Mouse (Mus musculus): ENCODE results near the gene Fgfr2. TPM values are rescaled to one million over a fixed set of nuclear protein-coding genes. Genes with fewer than 3 reads are reported as not detected.

The Fgfr2 gene
- polyA plus RNA-seq, 1 experiment from 2014 or later = 92.5 TPM

GRCm38 (mm10) chr7:130233777-130234176, 2889.4 kb downstream of the Fgfr2 start:
- H3K4me1 ChIP-seq (replicated peaks) = peaks cover 49% of the 10 kb centered on the region
- no peaks in the 10 kb centered on the region for H3K27me3 ChIP-seq (ENCODE audit: insufficient read depth, poor library complexity, severe bottlenecking)
- WGBS = 67% methylated on average over 7 of the region's 7 CpGs

GRCm38 (mm10) chr7:130230034-130230433, 2893.1 kb downstream of the Fgfr2 start:
- H3K4me3 ChIP-seq = no peak overlapping the region
- WGBS = 92% methylated on average over 4 of the region's 4 CpGs
- peaks cover 59% of the 10 kb centered on the region for H3K4me1 ChIP-seq (replicated peaks)
- no peak overlapping the region for H3K27ac ChIP-seq
- H3K27me3 ChIP-seq (ENCODE audit: insufficient read depth, poor library complexity, severe bottlenecking) = no peaks in the 10 kb centered on the region
- no peak for DNase-seq (ENCODE audit: low spot score)
- peaks cover 4% of the 10 kb centered on the region; the same call in 1 of the 2 replicates for H3K9me3 ChIP-seq
- peaks cover 56% of the 10 kb centered on the region for H3K36me3 ChIP-seq

More at GRCm38 (mm10) chr7:130233777-130234176, 2889.4 kb downstream of the Fgfr2 start:
- Histone ChIP-seq H3K9me3 (peaks cover 4% of the 10 kb centered on the region; the same call in 1 of the 2 replicates), H3K27ac (no peak overlapping the region), H3K4me3 (no peak overlapping the region), H3K36me3 (peaks cover 48% of the 10 kb centered on the region)
- DNase-seq (ENCODE audit: low spot score) = no peak

- no peaks in the 10 kb centered on the region for H3K9me3 ChIP-seq
- H3K4me3 ChIP-seq = no peak overlapping the region
- H3K4me1 ChIP-seq (replicated peaks) = peaks cover 44% of the 10 kb centered on the region
- peaks cover 39% of the 10 kb centered on the region for H3K36me3 ChIP-seq
- no peak for DNase-seq (ENCODE audit: low spot score)
- H3K27me3 ChIP-seq (ENCODE audit: insufficient read depth, poor library complexity, severe bottlenecking) = no peaks in the 10 kb centered on the region
- no peak overlapping the region for H3K27ac ChIP-seq
- WGBS = 76% methylated on average over 3 of the region's 3 CpGs
Observed at GRCm38 (mm10) chr7:130225227-130225626, 2897.9 kb downstream of the Fgfr2 start.

DNA sequence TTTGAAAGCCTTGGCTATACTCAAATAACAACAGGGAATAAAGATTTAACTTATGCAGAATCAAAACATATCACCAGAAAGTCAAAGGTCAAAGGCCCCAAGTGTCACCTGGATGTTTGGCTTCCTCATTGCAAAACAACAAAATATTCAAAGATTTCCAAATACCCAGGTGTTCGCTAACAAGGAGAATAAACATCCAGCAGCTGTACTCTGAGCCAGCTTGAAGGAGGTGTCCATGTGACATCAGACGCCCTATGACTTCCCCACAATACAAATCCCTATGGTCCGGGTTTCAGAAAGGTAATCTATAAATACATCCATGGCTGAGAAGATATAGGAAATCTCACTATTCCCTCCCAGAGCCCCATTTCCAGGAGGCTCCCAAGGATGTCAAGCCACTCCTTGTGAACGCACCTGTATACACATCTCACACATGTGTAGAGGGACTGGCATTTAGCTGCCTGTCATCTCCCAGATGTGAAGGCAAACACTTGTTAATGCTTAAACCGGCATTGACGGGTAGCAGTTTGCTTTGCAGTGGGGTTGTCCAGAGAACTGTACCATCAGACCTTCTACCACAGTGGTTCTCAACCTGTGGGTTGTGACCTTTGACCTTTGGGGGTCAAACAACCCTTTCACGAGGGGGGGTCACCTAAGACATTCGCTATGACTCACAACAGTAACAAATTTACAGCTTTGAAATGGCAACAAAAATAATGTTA, 2900.4 kb downstream of the Fgfr2 start:
- Histone ChIP-seq H3K27ac (no peak overlapping the region), H3K36me3 (peaks cover 51% of the 10 kb centered on the region), H3K4me3 (no peak overlapping the region), H3K4me1 (replicated peaks) (peaks cover 39% of the 10 kb centered on the region), H3K27me3 (ENCODE audit: insufficient read depth, poor library complexity, severe bottlenecking) (no peaks in the 10 kb centered on the region), H3K9me3 (no peaks in the 10 kb centered on the region)
- WGBS = 83% methylated on average over 8 of the region's 8 CpGs
- no peak for DNase-seq (ENCODE audit: low spot score)

DNA sequence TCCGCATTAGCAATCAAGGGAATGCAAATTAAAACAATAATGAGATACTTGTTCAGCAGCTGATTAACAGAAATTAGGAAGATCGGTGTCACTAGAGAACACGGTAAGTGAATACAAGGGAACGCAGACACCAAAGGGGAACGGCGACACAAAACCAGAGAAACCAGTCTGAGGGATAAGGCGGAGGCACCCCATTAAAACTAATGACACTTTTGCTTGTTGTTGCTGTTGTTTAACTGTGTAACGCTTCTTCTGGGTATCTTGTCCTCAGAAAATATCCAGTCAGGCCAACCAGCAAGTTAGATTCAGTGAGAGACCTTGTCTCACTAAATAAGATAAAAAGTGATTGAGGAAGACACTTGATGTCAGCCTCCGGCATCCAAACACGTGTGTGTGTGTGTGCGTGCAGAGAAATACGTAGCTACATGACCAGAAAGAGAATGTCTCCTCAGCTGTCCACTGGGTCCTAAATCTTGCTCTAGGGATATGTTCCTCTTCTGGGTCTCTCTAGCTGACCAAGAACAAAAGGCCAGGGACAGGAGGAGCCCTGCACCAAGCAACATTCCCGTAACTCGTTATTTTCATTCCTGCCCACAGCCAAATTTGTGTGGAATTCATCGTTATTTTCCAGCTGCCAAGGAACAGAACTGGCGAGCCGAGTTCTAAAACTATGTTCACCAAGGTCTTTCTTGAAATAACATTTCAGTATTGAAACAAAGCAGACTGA, 2901.3 kb downstream of the Fgfr2 start:
- Histone ChIP-seq H3K36me3 (peaks cover 46% of the 10 kb centered on the region), H3K9me3 (no peaks in the 10 kb centered on the region), H3K4me1 (replicated peaks) (peaks cover 31% of the 10 kb centered on the region), H3K4me3 (no peak overlapping the region), H3K27ac (no peak overlapping the region), H3K27me3 (ENCODE audit: insufficient read depth, poor library complexity, severe bottlenecking) (no peaks in the 10 kb centered on the region)
- DNase-seq (ENCODE audit: low spot score) = no peak
- WGBS = 85% methylated on average over 17 of the region's 17 CpGs

GRCm38 (mm10) chr7:130220627-130221026, 2902.5 kb downstream of the Fgfr2 start:
- H3K4me1 ChIP-seq (replicated peaks) = peaks cover 32% of the 10 kb centered on the region
- peaks cover 34% of the 10 kb centered on the region for H3K36me3 ChIP-seq
- DNase-seq (ENCODE audit: low spot score) = no peak
- no peak overlapping the region for H3K27ac ChIP-seq
- 93% methylated on average over 4 of the region's 4 CpGs for WGBS
- no peak overlapping the region for H3K4me3 ChIP-seq
- no peaks in the 10 kb centered on the region for H3K27me3 ChIP-seq (ENCODE audit: insufficient read depth, poor library complexity, severe bottlenecking)
- no peaks in the 10 kb centered on the region for H3K9me3 ChIP-seq

- Histone ChIP-seq H3K36me3 (peaks cover 37% of the 10 kb centered on the region), H3K27ac (no peak overlapping the region), H3K4me3 (no peak overlapping the region), H3K9me3 (no peaks in the 10 kb centered on the region), H3K27me3 (ENCODE audit: insufficient read depth, poor library complexity, severe bottlenecking) (0 out of 2 replicates have a peak, but pooled peaks cover 2% of the 10 kb centered on the region), H3K4me1 (replicated peaks) (peaks cover 35% of the 10 kb centered on the region)
- no peak for DNase-seq (ENCODE audit: low spot score)
- WGBS = 92% methylated on average over 4 of the region's 4 CpGs
Observed at GRCm38 (mm10) chr7:130219844-130220243, 2903.3 kb downstream of the Fgfr2 start.

GRCm38 (mm10) chr7:130216272-130216671, 2906.9 kb downstream of the Fgfr2 start:
- Histone ChIP-seq H3K27ac (no peak overlapping the region), H3K9me3 (no peaks in the 10 kb centered on the region), H3K36me3 (peaks cover 68% of the 10 kb centered on the region), H3K4me1 (replicated peaks) (peaks cover 41% of the 10 kb centered on the region), H3K4me3 (no peak overlapping the region), H3K27me3 (ENCODE audit: insufficient read depth, poor library complexity, severe bottlenecking) (0 out of 2 replicates have a peak, but pooled peaks cover 2% of the 10 kb centered on the region)
- no peak for DNase-seq (ENCODE audit: low spot score)
- WGBS = 46% methylated on average over 4 of the region's 4 CpGs

GRCm38 (mm10) chr7:130215348-130216252, 2907.6 kb downstream of the Fgfr2 start:
- H3K27me3 ChIP-seq (ENCODE audit: insufficient read depth, poor library complexity, severe bottlenecking) = 0 out of 2 replicates have a peak, but pooled peaks cover 2% of the 10 kb centered on the region
- H3K4me1 ChIP-seq (replicated peaks) = peaks cover 42% of the 10 kb centered on the region
- H3K36me3 ChIP-seq = peaks cover 72% of the 10 kb centered on the region
- whole genome bisulfite sequencing = 58% methylated on average over 21 of the region's 21 CpGs
- H3K9me3 ChIP-seq = no peaks in the 10 kb centered on the region
- H3K4me3 ChIP-seq = no peak overlapping the region
- H3K27ac ChIP-seq = peak overlapping the region; percentile 26; the same call in 1 of the 2 replicates
- DNase-seq (ENCODE audit: low spot score) = peak; percentile 46

DNA sequence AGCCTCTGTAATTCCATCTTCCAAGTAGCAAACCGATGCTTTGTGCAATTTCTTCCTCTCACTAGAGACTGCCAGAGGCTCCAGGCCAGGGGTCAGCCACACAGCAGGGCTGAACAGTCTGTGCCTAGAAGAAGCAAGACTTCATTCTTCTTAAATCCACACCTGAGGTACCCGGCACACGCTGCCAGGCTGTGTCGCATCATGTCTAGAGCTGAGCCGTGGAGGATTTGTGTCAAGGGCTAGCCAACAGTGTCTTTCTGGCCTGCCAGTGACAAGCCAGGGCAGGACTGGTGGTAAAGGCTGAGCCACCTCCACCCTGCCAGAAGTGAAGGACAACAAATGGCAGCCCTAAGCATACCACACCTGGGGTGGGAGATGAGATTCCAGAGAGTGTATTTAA, 2910.0 kb downstream of the Fgfr2 start:
- no peaks in the 10 kb centered on the region for H3K9me3 ChIP-seq
- H3K27ac ChIP-seq = no peak overlapping the region
- no peak for DNase-seq (ENCODE audit: low spot score)
- WGBS = 85% methylated on average over 5 of the region's 5 CpGs
- 0 out of 2 replicates have a peak, but pooled peaks cover 2% of the 10 kb centered on the region for H3K27me3 ChIP-seq (ENCODE audit: insufficient read depth, poor library complexity, severe bottlenecking)
- no peak overlapping the region for H3K4me3 ChIP-seq
- peaks cover 71% of the 10 kb centered on the region for H3K36me3 ChIP-seq
- peaks cover 67% of the 10 kb centered on the region for H3K4me1 ChIP-seq (replicated peaks)

DNA sequence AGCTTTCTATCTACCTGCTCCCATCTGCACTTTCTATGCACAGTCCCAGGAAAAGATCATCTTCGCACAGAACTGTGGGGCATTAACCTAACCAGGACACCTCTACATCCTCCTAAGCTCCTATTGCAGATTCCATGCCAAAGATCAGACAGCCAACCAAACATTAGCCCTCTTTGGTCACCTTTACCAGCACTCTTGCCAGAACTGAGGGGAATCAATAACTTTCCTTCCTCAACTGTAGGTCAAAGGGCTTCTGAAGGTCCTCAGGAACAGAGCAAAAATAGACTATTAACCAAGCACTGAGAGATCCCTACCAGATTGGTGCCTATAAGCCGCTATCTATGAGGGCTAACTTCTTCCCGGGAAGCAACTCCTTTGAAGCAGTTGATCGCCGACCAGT, 2911.7 kb downstream of the Fgfr2 start:
- DNase-seq (ENCODE audit: low spot score) = no peak
- Histone ChIP-seq H3K9me3 (no peaks in the 10 kb centered on the region), H3K36me3 (peaks cover 64% of the 10 kb centered on the region), H3K27me3 (ENCODE audit: insufficient read depth, poor library complexity, severe bottlenecking) (0 out of 2 replicates have a peak, but pooled peaks cover 2% of the 10 kb centered on the region), H3K4me1 (replicated peaks) (peaks cover 82% of the 10 kb centered on the region), H3K27ac (no peak overlapping the region), H3K4me3 (no peak overlapping the region)
- WGBS = 72% methylated on average over 5 of the region's 5 CpGs

DNA sequence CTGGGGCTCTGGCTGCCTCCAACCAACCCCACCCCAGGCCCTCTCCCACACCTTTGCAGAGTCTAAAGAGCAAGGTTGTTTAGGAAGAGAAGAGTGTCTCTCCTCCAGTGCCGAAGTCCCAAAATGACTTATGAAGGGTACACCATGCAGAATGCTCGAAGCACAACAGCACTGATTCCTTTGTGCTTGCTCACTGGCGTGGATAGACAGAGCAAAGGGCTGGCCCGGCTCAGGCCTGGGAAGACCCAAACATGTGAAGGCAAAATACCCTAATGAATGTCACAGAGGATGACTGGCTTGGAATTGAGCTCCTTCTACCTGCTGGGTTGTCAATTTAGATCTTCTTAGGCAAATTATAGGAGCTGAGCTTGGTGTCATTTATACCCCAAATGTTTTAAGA, 2914.5 kb downstream of the Fgfr2 start:
- Histone ChIP-seq H3K9me3 (no peaks in the 10 kb centered on the region), H3K4me3 (no peak overlapping the region), H3K27me3 (ENCODE audit: insufficient read depth, poor library complexity, severe bottlenecking) (no peaks in the 10 kb centered on the region), H3K36me3 (peaks cover 63% of the 10 kb centered on the region), H3K27ac (peak overlapping the region; percentile 69), H3K4me1 (replicated peaks) (peaks cover 70% of the 10 kb centered on the region)
- 41% methylated on average over 4 of the region's 4 CpGs for WGBS
- DNase-seq (ENCODE audit: low spot score) = no peak

Data from hindbrain, embryonic 10.5 days (tissue).